Mouse (Mus musculus) liver (tissue): Measurements from ENCODE around the gene Mtx1.
A peak's percentile ranks its signal among the peaks of the same experiment; 100 is the strongest.
"Not testable (repeated sequence)": the region's sequence is repeated elsewhere in the genome, so short reads cannot be mapped to it uniquely, and the experiment has no call there.

Experiments used
- DNase-seq: peaks from one replicate; pipeline ENCODE4 v3.0.0-alpha.2; 2020; ENCODE audit warnings: mixed read lengths

Mtx1 gene

DNA sequence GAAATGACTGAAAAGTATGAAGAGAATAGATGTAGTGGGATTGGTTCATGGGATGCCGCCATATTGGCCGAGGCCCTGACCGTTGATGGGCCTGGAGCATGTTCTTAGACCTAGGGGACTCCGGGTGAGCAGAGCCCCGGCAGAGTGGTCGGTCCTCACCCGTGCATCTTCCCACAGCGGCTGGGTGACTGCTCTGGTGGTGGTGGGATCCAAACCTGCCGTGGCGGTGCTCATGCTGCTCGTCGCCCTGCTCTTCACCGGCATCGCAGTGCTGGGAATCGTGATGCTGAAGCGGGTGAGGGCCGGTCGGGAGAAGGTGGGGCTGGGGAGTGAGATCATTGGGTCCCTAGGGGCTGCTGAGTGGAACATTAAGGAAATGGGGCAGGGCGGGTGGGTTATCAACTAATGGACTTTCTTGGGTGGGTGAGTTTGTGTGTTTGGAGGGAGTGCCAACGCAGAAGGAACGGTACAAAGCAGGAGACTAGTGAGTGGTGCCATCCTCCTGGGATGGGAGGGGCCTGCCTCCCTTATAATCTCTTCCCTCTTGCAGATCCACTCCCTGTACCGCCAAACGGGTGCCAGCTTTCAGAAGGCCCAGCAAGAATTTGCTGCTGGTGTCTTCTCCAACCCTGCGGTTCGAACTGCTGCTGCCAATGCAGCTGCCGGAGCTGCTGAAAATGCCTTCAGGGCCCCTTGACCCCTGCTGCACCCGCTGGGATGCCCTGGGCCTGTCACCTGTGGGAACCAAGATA is 45.0 kb downstream of the Mtx1 start:
- no peak for DNase-seq

DNA sequence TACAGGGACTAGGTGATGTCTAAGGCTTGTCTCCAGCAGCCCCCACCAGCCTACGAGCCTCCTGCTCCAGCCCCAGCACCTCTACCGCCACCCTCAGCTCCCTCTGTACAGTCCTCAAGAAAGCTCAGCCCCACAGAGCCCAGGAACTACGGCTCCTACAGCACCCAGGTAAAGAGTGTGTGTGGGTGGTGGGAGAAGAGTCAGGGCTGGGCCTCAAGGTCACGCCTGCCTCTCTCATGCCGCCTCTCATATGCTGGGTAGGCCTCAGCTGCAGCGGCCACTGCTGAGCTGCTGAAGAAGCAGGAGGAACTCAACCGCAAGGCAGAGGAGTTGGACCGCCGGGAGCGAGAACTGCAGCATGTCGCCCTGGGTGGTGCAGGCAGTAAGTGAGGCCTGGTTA is 47.8 kb downstream of the Mtx1 start:
- no peak for DNase-seq

GRCm38 (mm10) chr3:89178107-89178385 is 48.8 kb downstream of the Mtx1 start:
- no peak for DNase-seq

DNA sequence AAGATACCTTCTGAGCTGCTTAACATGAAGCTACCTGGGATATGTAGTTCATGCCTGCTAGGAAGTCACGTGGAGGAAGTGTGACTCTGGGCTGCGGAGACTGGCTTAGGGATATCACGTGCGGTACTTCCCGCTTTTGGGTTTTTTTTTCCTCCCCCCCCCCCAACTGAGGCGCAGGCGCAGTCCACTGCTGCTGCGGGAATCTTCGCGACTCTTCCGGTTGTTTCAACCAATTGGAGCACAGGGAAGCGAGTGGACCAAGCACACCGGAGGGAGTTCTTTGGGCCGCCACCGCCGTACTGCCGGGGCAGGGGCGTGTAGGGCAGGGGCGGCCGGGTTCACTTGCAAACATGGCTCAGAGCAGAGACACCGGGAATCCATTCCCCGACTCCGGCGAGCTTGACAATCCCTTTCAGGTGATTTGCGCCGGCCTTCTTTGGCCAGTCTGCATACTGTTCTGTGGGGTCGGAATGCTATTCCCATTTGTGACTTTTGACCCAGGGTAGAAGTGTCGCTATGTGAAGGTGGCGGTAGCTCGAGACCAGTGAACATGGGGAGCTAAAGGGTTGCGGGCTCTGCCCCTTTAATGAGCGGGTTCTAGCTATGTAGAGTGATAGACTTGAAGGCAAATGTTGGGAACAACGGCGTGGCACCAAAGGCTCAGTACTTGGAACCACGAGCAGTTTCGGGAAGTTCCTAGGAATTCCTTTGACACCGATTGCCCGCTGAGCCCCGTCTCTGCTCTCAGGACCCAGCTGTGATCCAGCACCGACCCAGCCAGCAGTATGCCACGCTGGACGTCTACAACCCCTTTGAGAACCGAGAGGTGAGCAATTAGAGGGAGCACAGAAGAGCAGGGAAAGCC is 49.4 kb downstream of the Mtx1 start, which contains the start of gene Scamp3:
Gene Scamp3, plus strand, starts transcription at position 232 of the 865 bp plus-strand sequence.
- peak; percentile 92 for DNase-seq

DNA sequence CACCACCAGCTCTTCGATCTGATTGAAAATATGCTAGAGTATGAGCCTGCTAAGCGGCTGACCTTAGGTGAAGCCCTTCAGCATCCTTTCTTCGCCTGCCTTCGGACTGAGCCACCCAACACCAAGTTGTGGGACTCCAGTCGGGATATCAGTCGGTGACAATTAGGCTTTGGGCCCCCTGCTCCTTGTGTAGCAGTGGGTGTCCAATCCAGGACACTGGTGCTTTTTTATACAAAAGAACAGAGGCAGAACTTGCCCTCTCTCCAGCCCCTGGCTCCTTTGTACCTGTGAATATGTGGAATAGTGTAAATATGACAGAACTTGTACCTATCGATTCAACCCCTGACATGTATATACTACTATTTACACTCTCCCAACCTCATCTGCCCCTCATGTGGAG is 50.5 kb downstream of the Mtx1 start:
- DNase-seq, result no peak

- no peak for DNase-seq
Observed at GRCm38 (mm10) chr3:89175544-89175943, 51.3 kb downstream of the Mtx1 start.

- no peak for DNase-seq
Observed at GRCm38 (mm10) chr3:89174844-89175243, 52.0 kb downstream of the Mtx1 start.

GRCm38 (mm10) chr3:89166945-89167344 is 59.9 kb downstream of the Mtx1 start:
- DNase-seq, result no peak

- DNase-seq, result no peak
Observed at GRCm38 (mm10) chr3:89165268-89165870, 61.5 kb downstream of the Mtx1 start.

DNA sequence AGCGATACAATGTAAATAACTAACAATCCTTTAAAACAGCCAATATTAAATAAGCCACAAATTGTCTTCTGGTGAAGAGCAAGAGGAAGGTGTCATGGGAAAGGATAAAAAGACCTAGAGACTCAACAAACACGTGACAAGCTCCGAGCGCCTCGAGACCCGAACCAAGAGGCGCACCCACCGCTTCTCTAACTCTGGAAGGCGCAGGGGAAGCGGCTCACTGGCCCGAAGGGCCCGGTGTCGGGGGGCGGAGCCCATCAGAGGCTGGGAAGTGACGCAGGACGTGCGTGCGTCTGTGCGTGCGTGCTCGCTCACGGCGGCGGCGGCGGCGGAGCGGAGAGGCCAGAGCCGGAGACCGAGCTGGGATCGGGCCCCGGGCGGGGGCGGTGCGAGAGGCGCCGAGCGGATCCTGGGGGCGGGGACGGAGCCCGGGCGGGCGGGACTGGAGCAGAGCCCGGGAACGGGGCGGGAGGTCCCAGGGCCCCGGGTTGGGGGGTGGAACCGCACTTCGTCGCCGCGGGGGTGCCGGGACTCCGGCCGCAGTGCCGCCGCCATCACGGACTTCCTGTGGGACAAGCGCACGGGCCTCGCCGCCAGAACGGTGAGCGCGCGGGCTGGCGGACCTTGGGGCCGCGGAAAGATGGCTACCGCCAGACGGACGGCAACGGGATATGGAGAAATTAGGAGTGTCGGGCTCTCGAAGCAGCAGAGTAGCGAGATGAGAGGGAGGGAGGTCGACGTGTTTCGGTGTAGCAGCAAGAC is 62.2 kb downstream of the Mtx1 start, which contains the start of gene Clk2:
Gene Clk2, plus strand, starts transcription at position 290 of the 762 bp plus-strand sequence.
- peak; percentile 98 for DNase-seq

- no peak for DNase-seq
Observed at GRCm38 (mm10) chr3:89163643-89164245, 63.1 kb downstream of the Mtx1 start.

DNA sequence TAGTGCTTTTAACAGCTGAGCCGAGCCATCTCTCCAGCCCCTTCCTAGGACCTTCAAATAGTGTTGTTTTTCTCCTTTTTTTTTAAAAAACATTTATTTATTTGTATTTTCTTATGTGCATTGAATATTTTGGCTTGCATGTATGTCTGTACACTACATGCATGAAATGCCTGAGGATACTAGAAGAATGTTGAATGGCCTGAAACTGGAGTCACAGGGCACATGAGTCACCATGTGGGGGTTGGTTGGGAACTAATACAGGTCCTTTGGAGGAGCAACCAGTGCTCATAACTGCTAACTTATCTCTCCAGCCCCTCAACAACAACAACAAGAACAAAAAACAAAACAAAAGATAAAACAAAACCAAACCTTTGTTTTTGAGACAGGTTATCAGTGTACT is 63.8 kb downstream of the Mtx1 start:
- no peak for DNase-seq

GRCm38 (mm10) chr3:89161786-89162185 is 65.1 kb downstream of the Mtx1 start:
- DNase-seq, result no peak

- not testable (repeated sequence) for DNase-seq
Observed at GRCm38 (mm10) chr3:89161207-89161606, 65.7 kb downstream of the Mtx1 start.

DNA sequence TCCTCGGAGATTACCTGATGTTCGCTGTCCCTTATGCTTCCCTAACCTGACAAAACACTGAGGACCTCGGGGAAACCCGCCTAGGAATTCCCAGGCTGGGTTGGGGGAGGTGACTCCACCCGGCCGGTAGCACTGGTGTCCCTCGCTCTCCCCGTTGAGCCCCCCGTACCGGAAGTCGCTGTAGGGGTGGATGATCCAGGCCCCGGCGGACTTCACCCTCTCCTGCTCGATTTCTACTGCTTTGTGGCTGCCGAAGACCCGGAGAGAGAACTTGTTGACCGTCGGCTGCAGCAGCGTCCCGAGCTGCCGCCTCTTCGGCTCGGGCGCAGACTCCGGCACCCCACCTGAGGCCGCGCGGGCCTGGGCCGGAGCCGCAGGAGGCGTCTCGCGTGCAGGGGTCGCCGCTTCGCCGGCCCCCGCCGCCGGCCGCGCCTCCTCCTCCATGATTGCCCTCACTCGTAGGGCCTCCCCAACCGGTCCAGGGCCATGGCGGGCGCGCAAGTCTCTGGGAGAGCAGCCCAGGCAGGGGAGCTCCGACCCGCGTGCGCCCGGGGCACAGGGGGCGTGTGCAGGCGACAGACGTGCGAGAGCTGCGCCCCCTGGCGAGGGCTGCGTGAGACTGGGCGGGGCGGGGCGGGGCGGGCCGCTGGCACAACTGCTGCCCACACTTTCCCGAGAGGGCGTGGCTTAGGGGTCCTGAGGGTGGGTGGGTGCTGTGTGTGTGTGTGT is 67.1 kb downstream of the Mtx1 start, which contains the start of gene Hcn3:
Gene Hcn3, minus strand, starts transcription at position 581 of the 729 bp plus-strand sequence.
- peak; percentile 86 for DNase-seq

DNA sequence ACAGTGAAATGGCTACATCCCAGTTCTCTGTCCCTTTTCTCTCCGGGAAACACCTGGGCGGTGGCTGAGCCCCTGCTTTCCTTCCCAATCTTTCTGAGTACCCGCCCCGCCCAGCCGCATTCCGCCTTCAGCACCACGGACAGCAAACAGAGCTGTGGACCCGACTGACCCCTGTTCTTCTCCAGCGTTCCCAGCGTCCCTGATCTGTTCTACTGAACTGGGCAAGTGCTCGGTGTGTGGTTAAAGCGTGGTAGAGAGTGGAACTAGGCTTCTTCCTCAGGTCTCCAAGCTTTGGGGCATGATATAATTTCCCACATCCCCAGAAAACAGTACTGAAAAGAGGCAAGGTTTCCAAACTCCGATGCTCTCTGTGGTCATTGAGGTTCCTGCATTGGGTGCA is 67.7 kb downstream of the Mtx1 start:
- peak; percentile 70 for DNase-seq
